Mouse (Mus musculus): ENCODE measurements at regions not wholly inside any gene's neighbourhood (a gene's known extent, or its start where the extent isn't known, plus 50 kb on each side); places are given as distances from the start of the nearest gene placed in this dataset.
A peak's percentile ranks its signal among the peaks of the same experiment; 100 is the strongest.

- 0 out of 2 replicates have a peak, but pooled peaks have one; percentile 63 for ATAC-seq (replicated peaks; ENCODE audit: insufficient number of reproducible peaks, low FRiP score, low TSS enrichment, poor library complexity, severe bottlenecking)
Observed at GRCm38 (mm10) chr3:149280807-149281789, 290.7 kb upstream of the Adgrl2 start.

GRCm38 (mm10) chr3:149279338-149279737, 289.0 kb upstream of the Adgrl2 start:
- ATAC-seq (replicated peaks; ENCODE audit: insufficient number of reproducible peaks, low FRiP score, low TSS enrichment, poor library complexity, severe bottlenecking) = no peak

- no peak for ATAC-seq (replicated peaks; ENCODE audit: insufficient number of reproducible peaks, low FRiP score, low TSS enrichment, poor library complexity, severe bottlenecking)
Observed at GRCm38 (mm10) chr3:149277812-149278211, 287.5 kb upstream of the Adgrl2 start.

DNA sequence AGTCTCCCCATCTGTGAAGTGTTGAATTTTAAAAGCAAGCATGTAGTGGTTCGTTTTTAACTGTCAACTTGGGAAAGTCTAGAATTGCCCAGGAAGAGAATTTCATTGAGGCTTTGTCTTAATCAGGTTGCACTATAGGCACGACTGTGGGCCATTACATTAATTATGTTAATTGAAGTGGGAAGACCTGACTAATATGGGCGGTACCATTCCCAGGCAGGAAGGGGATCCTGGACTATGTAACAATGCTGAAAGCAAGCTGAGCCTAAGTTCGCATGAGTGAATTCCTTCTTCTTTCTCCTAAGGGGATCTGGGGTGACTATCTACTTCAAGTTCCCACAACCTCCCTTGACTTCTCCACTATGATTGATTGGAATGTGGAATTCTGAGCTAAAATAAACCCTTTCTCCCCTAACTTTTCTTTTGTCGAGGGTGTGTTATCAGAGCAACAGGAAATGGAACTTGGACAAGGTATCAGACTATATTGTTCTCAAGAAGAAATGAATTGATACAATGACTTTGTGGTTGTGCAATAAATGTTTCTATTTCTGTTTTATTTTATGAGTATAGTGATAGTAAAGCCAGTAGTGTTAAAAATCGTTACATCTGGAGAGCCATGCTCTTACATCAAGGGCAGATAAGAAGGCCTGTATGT, 285.2 kb upstream of the Adgrl2 start:
- ATAC-seq (replicated peaks; ENCODE audit: insufficient number of reproducible peaks, low FRiP score, low TSS enrichment, poor library complexity, severe bottlenecking) = no peak

DNA sequence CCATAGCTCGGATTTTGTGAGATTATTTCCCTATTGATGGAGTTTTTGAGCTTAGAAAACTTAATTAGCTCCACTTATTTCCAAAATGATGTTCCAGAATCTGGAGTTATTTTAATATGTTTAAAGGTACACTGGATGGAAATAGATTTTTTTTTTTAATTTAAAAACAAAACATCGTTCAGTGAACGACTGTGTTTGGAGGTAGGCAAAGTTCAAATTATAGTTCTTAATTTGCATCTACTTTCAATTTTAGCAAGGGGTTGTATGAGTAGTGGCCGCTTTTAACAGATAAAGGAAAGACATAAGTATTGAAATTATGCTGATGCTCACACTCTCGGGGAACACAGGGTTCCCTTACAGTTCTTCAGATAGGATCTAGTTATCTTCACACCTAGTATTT, 284.6 kb upstream of the Adgrl2 start:
- no peak for ATAC-seq (replicated peaks; ENCODE audit: insufficient number of reproducible peaks, low FRiP score, low TSS enrichment, poor library complexity, severe bottlenecking)

- ATAC-seq (replicated peaks; ENCODE audit: insufficient number of reproducible peaks, low FRiP score, low TSS enrichment, poor library complexity, severe bottlenecking) = no peak
Observed at GRCm38 (mm10) chr3:149273993-149274692, 283.8 kb upstream of the Adgrl2 start.

GRCm38 (mm10) chr3:149270459-149270858, 280.1 kb upstream of the Adgrl2 start:
- ATAC-seq (replicated peaks; ENCODE audit: insufficient number of reproducible peaks, low FRiP score, low TSS enrichment, poor library complexity, severe bottlenecking) = no peak

- ATAC-seq (replicated peaks; ENCODE audit: insufficient number of reproducible peaks, low FRiP score, low TSS enrichment, poor library complexity, severe bottlenecking) = no peak
Observed at GRCm38 (mm10) chr3:149262332-149262970, 272.1 kb upstream of the Adgrl2 start.

DNA sequence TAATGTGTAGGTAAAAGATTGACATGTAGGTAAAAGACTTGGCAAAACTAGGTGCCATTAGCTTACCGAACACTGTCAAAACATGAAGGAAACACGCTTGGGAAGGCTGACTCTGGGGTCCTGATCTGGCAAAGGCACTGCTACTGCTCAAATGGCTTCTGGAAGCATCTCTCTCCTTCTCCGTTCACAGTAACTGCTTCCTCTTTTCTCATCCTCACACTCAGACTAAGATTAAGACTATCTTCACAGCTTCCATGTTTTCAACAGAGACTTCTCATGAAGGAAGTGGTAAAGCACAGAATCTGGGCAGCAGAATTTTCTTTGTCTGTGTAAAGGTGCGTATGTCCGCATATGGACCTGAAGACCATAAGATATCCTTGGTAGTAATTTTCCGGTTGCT, 271.4 kb upstream of the Adgrl2 start:
- ATAC-seq (replicated peaks; ENCODE audit: insufficient number of reproducible peaks, low FRiP score, low TSS enrichment, poor library complexity, severe bottlenecking) = no peak

DNA sequence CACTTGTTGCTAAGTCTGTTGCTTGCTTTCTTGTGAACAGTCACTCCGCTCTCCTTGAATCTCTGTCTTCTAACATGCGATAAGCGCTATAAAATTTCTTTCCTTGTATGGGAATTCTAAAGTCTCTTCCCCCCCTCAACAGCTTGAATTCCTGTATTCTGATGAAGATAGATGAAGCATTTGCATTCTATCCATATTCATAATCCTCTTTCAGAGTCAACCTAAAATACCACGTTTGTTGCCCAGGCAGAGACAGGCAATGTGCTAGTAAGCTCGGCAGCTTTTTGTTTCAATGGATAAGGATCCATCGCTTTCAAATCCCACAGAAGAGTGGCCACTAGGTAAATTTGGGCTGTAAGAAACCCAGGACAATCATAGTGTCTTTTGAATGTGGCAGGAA, 268.5 kb upstream of the Adgrl2 start:
- no peak for ATAC-seq (replicated peaks; ENCODE audit: insufficient number of reproducible peaks, low FRiP score, low TSS enrichment, poor library complexity, severe bottlenecking)

GRCm38 (mm10) chr3:149256891-149257290, 266.5 kb upstream of the Adgrl2 start:
- ATAC-seq (replicated peaks; ENCODE audit: insufficient number of reproducible peaks, low FRiP score, low TSS enrichment, poor library complexity, severe bottlenecking) = no peak

DNA sequence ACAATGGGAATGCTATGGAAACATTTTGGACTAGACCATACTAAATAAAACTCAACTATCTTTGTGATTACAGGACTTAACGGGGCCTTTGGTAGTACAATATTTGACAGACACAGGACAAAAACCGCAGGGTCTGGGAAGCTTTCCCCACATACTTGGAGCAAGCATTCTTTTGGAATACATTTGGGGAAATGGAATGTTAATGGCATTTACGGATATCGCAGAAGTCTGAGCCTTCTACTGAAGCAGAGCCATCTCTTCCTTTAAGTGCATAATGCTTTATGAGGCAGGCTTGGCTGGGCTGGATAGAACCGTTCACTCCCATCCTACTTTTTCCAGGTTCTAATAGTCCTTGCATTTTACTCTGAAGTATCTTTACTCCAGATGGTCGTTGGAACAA, 262.7 kb upstream of the Adgrl2 start:
- ATAC-seq (replicated peaks; ENCODE audit: insufficient number of reproducible peaks, low FRiP score, low TSS enrichment, poor library complexity, severe bottlenecking) = no peak

DNA sequence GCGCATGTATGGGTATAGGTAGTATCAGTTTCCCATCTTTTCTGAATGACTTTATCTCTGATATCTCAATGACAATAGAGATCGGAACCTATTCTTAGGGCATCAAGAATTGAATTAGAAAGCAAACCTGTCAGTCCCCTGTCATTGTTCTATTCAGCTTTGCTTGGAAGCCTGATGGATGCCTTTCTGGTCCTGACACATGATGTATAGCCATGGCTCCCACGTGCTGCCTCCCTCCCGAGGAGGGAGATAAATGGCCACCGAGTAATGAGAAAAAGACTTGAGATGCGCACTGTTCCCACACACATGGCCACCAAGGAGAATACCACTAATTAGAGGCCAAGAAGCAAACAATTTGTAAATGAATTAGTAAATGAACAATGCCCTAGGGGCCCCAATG, 261.8 kb upstream of the Adgrl2 start:
- no peak for ATAC-seq (replicated peaks; ENCODE audit: insufficient number of reproducible peaks, low FRiP score, low TSS enrichment, poor library complexity, severe bottlenecking)

GRCm38 (mm10) chr3:149247626-149247987, 257.3 kb upstream of the Adgrl2 start:
- no peak for ATAC-seq (replicated peaks; ENCODE audit: insufficient number of reproducible peaks, low FRiP score, low TSS enrichment, poor library complexity, severe bottlenecking)

DNA sequence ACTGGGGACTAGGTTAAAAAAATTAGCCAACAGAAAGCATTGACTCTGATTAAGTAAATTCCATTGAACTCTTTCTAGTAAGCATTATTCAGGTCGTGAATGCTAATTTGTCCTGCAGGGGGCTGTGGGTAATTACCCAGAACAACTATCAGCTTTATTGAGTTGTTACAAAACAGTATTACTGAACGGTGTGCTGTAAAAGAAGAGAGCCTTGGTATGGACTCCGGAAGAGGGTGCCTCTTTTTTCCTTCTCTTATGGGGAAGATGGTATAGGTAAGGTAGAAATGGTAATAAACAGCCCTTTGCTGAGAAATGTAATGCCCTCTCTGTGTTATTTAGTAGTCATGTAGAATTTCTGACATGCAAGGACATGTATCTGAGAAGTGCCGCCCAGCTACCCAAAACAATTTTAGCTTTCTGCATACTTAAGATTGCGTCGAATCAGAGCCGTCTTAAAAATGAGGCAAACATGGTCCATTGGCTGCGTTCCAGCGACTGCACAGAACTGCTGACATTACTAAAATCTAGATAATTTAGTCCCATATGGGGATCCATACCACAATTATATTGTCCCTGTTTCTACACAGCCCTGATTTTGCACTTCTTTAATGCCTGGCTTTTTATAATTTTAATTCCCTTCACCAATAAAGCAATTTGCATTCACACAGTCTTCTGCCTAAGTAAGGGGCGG, 256.7 kb upstream of the Adgrl2 start:
- no peak for ATAC-seq (replicated peaks; ENCODE audit: insufficient number of reproducible peaks, low FRiP score, low TSS enrichment, poor library complexity, severe bottlenecking)

DNA sequence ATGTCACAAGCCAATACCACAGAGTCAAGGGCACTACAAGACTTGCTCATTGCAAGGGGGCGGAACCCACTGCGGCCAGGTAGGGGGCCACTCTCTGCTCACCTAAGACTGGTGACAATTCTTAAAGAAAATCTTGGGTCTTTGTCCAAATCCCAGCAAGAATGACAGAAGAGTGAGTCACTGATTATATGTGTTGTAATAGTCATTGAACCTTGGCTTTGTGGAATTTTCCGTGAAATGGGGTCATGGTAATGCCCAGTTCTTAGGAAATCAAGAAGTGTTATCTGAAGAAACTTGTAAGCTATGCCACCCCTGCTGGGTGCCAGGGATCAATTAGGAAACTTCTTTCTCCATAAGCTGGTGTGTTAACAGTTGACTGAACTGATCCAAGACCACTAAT, 249.3 kb upstream of the Adgrl2 start:
- ATAC-seq (replicated peaks; ENCODE audit: insufficient number of reproducible peaks, low FRiP score, low TSS enrichment, poor library complexity, severe bottlenecking) = no peak

- no peak for ATAC-seq (replicated peaks; ENCODE audit: insufficient number of reproducible peaks, low FRiP score, low TSS enrichment, poor library complexity, severe bottlenecking)
Observed at GRCm38 (mm10) chr3:149238076-149238475, 247.7 kb upstream of the Adgrl2 start.

DNA sequence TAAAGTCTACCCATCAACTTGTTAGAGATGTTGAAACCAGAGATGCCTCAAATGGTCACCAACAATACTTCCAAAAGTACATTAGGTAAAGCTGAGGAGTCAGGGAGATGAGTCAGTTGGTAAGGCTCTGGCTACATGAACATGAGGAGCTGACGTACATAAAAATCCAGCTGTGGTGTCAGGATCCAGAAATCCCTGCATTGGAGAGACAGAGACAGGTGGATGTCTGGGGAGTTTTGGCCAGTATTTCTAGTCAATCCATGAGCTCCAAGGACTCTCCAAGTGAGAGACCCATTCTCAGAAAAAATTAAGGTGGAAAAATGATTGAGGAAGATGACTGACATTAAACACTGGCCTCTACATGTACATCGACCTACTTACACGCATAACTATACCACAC, 244.8 kb upstream of the Adgrl2 start:
- no peak for ATAC-seq (replicated peaks; ENCODE audit: insufficient number of reproducible peaks, low FRiP score, low TSS enrichment, poor library complexity, severe bottlenecking)
